Mouse (Mus musculus): ENCODE measurements around the gene Zfyve27.

Gene Zfyve27

DNA sequence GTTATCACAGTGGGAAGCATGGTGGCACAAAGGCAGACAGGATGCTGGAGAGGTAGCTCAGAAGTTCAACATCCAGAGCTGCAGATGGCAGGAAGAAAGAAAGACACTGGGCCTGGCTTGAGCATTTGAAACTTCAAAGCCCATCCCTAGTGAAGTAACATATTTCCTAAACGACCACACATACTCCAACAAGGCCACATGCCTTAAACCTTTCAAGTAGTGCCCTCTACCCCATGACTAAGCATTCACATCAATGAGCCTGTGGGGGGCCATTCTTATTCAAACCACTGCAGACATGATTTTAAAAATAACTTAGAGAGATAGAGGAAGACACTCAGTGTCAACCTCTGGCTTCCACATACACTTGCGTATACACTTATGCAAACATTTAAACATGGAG is 21.0 kb upstream of the Zfyve27 start:
- DNase-seq (ENCODE audit: low spot score) = no peak

DNA sequence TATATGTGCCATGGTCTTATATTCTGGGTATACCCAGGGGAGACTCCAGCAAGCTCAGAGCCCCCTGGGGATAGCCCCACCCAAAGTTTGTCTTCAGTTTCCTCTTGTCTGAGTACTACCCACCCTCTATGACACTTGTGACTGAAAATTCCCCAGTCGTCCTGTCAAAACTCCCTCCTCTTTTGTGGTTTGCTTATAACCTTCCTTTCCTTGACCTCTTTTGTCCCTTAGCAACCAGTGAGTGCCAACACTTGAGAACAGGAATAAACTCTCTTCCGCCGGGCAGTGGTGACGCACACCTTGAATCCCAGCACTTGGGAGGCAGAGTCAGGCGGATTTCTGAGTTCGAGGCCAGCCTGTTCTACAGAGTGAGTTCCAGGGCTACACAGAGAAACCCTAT is 19.7 kb upstream of the Zfyve27 start:
- no peak for DNase-seq (ENCODE audit: low spot score)

DNA sequence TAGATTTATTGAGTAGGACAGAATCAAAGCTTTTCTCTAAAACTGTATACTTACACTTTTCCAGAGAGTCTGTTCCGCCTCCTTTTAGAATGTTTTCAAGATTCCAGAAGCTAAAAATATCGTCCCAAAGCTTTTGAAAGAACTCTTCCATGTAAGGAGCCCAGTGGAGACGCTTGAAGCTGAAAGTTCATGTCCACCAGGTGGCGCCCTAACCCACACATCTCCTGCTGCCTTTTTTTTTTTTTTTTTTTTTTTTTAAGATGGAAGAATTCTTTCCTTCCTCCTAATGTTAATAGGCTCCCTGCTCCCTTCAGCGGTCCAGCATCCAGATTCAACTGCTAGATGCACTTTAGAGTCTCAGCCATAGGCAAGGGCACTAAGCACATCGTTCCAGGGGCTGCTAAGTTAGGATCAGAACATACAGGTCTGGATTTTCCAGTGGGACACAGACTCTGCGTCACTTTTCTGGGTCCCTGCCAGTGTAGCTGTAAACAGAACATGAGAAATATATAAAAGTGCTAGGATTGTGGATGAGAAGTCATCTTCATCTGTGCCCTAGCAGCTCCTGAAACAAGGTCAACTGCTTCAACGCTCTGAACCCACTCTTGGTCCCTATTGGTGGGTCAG is 19.1 kb upstream of the Zfyve27 start:
- peak; percentile 90 for DNase-seq (ENCODE audit: low spot score)

DNA sequence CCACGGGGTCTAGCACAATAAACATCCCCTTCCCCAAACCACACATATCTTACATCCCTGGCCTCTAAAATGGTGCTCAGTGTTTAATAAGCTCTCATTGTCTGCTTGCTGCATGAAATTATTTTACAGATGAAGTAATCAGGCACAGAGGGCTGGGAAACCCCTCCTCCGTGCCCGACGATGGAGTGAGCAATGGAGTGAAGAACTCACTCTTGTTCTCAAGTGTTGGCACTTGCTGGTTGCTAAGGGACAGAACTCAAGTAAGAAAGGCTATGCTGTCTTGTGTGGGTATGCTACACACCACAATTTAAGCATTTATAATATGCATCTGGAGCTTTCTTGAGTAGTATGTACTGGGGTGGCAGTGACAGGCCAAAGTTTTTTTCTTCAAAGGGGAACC is 18.5 kb upstream of the Zfyve27 start:
- no peak for DNase-seq (ENCODE audit: low spot score)

DNA sequence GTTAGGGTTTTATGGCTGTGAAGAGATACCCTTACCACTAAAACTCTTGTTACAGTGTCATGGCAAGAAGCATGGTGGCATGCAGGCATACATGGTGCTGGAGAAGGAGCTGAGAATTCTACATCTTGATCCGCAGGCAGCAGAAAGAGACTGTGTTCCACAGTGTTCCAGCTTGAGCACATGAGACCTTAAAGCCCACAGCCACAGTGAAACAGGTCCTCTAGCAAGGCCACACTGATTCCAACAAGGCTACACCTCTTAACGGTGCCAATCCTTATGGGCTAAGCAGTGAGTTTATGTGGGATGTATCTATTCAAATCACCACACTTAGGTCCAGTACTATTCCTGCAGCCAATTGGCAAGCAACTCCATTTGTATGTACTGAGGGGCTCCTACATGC is 18.0 kb upstream of the Zfyve27 start:
- DNase-seq (ENCODE audit: low spot score) = no peak

DNA sequence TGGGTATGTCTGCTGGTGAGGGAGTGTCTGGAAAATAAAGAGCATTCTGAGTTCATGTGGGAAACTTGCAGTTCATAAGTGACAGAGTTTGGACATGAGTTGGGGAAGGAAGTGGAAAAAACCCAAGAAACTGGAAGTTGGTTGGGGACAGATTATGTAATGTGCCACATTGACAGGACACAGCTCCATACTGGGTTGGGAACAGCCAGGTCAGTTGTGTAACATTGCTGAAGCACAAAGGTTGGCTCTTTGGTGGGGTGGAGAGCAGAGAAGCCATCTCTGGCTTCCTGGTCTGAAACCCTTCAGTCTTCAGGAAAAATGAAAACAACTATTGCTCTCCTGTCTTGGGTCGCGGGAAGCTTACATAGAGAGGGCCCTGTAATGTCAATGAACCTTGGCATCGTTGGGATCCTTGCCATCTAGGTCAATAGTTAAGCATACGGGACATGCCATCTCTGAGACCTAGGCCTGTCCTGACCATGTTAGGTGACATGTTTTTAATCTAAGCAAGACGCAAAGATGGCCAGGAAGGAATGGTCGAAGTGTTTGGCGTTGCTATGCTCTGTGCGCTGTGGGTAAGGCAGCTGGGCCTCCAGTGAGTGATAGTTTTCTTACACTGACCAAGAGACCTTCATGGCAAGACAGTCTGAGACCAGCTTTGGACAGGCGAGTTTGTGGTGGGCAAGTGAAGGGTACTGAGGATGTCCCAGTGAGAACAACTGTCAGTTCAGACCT is 17.3 kb upstream of the Zfyve27 start:
- DNase-seq (ENCODE audit: low spot score) = no peak

DNA sequence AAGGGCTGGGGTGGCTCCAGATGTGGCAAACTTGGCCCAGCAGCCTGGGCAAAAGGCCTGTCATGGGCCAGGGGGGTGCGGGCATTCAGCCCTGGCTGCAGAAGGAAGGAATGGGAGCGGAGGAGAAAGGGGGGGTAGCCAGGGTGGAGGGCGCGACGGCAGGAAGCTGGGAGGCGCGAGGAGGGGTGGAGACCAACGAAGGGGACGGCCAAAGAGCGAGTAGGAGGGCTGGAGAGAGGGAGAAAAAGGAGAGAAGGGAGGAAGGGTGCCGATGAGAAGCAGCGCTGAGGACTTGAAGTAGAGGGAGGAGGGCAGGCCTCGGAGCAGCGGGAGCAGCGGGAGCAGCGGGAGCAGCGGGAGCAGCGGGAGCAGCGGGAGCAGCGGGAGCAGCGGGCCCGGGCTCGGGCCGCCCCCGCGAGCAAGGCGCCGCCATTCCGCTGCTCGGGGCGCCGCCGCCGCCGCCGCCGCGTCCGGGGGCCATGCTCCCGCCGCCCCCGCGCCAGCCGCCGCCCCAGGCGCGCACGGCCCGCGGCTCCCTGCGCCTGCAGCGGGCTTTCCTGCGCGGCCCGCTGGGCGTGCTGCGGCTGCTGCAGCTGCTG is 16.5 kb upstream of the Zfyve27 start, which contains the start of gene Marveld1:
Gene Marveld1, plus strand, starts transcription at position 231 of the 599 bp plus-strand sequence.
- peak; percentile 64 for DNase-seq (ENCODE audit: low spot score)

DNA sequence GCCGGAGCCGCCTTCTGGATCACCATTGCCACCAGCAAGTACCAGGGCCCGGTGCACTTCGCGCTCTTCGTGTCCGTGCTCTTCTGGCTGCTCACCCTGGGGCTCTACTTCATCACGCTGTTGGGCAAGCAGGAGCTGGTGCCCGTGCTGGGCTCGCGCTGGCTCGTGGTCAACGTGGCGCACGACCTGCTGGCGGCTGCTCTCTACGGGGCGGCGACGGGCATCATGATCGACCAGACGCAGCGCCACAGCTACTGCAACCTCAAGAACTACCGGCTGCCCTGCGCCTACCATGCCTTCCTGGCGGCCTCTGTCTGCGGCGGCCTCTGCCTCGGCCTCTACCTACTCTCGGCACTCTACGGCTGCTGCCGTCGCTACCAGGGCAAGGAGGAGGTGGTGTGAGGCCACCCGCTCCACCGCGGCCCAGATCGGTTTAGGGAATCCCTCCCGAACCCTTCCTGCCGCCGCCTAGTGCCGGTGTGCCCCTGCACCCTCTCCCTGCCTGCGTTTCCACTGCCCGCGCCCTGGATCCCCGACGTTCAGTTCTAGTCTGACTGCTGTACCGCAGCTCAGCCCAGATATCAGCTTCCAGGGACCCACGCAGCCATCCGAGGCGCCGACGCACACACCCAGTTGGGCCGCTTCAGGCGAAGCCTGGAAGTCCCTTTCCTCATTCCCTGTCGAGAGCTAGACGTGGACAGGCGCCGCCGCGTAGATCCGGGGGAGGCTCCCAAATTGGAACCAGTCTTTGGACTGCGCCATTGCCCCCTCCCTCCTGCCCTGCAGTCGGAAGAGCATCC is 15.8 kb upstream of the Zfyve27 start:
- peak; percentile 65 for DNase-seq (ENCODE audit: low spot score)

DNA sequence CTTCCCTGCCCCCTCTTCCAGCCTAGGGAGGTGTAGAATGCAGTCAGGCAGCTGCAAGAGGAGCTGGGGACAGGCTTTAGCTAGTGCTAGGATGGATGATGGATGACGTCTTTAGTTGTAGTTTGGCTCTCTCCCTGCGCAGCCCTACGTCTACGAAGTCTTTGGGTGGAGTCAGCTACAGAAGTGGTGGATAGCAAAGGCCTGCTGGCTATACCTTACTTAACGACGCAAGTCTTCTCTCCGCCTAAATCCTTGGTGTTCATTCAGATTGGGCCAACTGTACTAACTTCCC is 15.2 kb upstream of the Zfyve27 start:
- DNase-seq (ENCODE audit: low spot score) = no peak

DNA sequence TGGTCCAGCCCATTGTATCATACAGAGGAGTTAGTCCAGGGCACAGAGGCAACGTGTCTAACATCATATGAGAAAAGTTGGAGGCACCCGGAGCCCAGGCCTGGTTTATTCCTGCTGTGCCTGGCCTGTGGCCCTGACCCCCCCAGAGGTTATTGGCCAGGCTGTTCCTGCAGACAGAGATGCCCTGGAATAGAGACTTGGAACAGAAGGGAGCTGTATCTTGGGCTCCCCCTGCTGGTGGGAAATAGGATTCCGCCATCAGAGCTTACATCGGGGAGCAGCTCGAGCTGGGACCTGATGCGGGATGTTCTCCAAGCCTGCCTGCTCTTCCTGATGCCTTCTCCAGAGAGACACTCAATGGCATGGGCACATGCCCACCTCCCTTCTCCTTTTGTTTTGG is 11.8 kb upstream of the Zfyve27 start:
- peak; percentile 90 for DNase-seq (ENCODE audit: low spot score)

DNA sequence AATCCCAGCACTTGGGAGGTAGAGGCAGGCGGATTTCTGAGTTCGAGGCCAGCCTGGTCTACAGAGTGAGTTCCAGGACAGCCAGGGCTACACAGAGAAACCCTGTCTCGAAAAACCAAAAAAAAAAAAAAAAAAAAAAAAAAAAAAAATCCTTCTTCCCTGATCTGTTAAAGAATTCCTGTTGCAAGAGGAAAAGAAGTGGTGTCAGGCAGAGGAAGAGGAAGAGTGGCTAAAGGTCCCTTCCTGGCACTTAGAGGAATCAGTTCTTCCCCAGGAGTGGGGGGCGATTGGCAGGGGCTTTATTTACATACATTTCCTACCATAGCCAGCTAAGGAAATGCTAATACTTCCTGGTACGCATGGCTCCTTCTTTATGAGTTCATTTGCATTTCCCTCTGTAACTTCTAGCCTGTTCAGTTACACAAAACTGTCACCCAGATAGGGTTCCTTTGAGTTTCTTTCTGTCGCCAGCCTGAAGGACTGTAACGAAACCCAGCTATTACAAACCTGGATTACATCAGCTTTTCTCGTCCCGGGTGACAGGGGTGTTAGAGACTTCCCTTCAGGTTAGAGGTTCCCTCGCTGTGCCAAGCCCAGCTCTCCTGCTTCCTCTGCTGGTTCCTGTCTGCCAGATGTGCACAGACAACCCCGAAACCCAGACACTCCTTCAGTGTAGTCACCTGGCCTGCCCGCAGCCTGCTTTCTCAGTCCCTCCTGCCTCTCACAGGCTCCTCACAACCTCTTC is 6.1 kb upstream of the Zfyve27 start:
- no peak for DNase-seq (ENCODE audit: low spot score)

DNA sequence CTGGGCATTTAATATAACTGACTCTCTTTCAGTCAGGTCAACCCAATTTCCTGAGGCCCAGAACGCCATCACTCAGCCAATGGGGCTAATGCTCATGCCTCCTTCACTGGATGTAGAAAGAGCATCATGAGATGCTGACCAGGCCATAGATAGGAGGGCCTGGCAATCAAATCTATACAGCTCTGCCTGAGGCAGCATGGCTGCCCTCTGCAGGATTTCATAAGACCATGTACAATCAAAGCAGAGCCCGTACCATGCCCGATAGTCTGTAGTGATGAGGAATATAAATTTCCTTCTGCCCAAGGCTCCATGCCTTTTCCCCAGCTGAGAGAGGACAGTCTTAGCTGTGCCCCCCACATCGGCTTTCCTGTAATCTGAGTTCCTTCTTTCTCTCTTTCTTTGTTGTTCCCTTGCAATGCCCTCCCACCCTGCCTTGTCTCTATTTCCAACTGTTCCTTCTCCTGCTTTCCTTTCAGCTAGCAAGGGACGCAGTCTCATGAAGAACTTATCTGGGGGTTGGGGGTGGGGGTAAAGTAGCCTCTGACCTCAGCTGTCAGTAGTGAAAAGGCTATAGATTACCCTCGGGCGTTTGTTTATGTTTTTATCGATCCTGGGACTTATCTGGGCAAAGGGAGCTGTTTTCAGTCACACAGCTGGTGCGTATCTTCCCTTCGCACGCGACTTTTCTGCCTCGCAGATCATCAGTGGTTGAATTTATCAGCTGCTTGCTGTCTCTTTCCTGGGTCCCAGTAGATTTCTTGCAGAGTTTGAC is 5.3 kb upstream of the Zfyve27 start:
- peak; percentile 21 for DNase-seq (ENCODE audit: low spot score)

DNA sequence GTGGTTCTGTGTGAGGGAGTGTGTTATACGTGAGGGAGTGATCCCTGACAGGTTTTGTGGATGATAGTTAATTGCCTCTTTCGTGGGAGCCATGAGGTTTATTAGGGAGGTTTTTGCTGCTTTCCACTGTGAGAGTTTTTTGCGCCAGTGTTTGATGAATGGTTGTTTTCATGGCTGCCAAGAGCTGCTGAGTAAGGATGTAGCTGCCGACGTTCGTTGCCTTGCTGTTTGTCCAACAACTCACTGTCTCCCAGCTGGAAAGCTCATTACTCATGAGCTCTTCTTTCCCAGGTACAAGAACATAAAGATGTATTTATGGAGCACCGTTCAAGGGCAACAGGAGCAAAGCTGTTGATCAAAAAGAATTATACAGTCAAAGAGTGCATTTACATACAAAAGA is 437 bp downstream of the Zfyve27 start:
- no peak for DNase-seq (ENCODE audit: low spot score)

DNA sequence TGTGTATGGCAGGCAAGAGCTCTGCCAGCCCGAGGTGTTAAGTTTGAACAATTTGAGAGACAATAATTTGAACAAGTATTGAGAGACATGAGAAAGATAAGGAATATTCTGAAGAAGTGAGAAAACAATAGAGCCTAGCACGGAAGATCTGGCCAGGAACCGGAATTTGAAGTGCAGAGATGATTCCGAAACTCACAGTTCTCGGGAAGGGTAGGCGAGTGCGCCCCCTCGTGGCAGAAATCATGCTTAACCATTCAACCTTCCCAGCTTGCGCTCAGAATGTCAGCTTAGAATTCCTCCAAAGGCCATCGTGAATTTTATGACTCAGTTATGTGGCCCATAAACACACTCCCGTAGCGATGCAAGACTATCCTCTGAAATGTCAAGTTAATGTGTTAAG is 2.4 kb downstream of the Zfyve27 start:
- peak; percentile 93 for DNase-seq (ENCODE audit: low spot score)

DNA sequence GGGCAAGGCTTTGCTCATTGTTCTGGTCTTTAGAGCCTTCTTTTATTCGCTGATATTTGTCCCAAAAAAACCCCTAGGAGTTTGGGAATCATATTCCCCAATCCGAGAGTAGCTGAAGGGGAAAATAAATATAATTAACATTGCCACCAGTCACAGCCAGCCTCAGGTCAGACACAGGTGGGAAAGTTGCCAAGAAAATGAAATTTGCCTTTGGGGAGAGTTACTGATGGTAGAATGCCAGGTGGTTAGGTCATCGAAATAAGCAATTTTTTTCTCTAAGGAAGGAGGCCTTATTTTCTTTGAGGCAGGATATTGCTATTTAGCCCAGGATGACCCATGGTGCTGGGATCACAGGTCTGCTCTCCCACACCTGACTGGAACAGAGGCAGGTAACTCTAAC is 3.0 kb downstream of the Zfyve27 start:
- no peak for DNase-seq (ENCODE audit: low spot score)

DNA sequence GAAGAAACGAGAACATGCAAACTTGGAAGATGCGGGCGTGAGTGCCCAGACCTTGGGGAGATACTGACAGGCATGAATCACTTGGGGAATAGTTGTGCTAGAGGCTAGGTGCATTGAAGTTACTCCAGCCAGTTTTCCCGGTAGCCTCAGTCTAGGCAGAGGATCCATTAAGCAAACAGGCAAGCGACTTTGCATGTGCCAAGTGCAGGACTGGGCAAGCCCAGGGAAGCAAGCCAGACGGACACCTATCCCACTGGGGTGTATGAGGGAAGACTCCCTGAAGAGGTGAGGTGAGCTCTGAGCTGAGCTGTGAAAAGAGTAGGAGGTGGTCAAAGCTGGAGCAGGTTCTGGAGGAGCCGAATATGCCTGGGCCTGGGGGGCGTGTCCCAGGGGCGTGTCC is 3.7 kb downstream of the Zfyve27 start:
- DNase-seq (ENCODE audit: low spot score) = no peak

DNA sequence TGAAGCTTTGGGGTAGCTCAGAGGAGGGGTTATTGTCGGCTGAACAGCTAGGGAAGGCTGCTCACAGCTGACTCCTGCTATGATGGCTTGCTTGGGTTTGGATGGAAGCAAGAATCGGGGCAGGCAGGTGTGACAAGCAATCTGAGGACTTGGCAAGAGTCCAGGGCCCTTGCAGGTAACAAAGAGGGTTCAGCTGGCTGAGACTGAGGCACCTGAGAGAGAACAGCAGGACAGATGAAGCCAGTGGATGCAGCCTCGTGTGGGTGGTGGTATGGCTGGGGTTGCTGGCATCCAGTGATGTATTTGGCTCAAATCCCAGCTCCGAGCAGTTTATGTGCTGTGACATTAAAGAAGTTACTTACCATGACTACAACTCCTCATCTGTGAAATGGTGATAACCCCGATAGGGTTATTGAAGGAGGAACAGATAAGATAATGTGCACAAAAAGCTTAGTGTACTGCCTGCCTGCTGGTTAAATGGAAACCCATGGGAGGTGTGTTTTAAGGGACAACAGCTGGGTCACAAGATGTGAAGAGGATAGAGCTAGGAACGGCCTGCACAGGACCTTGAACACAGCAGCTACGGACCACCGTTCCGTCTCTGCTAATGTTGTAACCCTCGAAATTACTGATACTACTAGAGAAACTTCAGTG is 5.7 kb downstream of the Zfyve27 start:
- no peak for DNase-seq (ENCODE audit: low spot score)

DNA sequence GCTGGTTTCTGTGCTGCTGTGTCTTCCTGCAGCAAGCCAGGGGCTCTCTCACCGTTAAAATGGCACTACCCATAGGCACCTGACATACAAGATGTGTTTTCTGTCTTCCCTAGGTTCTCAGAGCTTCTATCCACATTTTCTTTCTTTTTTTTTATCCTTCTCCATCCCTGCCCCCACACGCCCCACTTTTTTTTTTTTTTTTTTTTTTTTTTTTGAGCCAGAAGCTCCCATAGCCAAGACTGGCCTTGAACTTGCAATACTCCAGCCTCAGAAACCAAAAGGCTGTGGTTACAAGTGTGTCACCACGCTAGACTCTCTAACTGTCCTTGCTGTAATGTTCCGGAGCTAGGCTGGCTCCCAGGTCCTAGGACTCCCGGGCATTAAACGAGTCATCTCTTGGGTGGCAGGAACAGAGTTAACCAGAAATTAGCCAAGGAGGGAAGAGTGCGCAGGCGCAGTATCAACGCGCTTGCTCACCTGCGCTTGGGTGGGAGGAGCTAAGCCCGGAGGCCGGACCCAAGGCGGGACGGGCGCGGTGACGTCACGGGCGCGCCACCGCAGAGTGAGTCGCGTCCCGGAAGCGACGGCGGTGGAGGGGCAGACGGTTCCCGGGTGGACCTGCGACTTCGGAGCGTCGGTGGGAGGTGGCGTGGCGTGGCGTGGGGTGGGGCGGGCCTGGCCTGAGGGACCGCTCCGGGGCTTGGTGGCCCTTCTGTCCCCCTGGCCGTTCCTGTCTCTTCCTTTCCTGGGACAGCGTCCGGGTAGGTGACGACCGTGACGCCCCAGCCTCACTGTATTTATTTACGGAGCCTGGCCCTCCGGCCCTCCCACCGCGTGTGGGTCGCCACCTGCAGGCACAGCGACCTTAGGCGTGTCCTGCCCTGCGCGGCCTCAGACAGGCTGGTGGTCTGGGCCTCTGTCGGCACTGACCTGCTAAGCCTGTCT is 6.5 kb downstream of the Zfyve27 start:
- DNase-seq (ENCODE audit: low spot score) = peak; percentile 95

DNA sequence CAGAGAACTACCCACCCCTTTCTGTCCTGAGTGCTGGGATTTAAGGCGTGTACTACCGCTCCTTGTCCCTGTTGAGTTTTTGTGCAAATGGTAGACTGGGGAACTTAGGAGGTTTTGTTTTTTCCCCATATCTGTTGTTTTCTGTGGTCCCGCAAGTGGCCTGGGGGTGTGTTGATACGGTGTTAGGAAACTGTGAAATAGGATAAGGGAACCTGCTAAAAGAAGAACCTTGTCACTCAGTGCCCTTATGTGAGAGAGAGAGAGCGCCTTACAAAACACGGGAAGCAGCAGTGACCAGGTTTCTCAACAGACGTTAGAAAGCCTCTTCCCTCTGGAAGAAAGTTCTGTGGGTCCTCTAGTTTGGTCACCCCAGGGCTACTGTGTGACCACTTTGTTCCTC is 13.1 kb downstream of the Zfyve27 start:
- DNase-seq (ENCODE audit: low spot score) = no peak

DNA sequence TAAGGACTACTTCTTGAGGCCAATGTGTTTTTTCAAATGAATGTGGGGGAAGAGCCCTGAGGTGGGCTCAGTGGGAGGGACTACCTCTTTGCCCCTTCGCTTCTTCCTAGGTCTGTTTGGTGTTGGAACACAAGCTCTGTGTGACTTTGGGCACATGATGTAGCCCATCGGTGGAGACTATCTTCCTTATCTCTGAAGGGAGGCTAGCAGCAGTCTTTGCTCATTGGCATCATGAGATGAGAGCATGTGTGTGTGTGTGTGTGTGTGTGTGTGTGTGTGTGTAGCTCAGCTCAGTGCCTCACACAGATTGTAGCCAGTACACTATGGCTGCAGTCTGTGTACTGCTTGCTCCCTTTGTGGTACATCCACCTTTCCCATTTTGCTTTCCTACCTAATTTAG is 13.7 kb downstream of the Zfyve27 start:
- no peak for DNase-seq (ENCODE audit: low spot score)
